Mouse (Mus musculus): ENCODE measurements around the gene Grik2.
"Not testable (repeated sequence)": the region's sequence is repeated elsewhere in the genome, so short reads cannot be mapped to it uniquely, and the experiment has no call there.

Gene Grik2

DNA sequence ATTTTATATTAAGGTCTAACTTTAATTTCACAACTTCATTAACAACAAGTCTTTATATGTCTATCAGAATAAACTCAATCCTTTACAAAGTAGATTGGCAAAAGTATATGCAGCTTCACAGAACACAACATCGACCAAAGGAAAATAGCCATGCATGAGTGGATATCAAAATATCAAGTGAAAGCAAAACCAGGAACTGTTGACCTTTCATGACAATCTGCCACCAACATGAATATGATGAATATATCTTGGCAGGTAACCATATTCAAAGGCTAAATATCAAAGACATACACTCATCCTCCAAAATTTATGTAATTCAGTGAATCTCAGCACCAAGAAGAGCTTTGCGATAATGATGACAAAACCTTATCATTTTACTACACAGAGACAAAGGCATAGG, 141.4 kb downstream of the Grik2 start:
- no peak for DNase-seq (ENCODE audit: low spot score)

DNA sequence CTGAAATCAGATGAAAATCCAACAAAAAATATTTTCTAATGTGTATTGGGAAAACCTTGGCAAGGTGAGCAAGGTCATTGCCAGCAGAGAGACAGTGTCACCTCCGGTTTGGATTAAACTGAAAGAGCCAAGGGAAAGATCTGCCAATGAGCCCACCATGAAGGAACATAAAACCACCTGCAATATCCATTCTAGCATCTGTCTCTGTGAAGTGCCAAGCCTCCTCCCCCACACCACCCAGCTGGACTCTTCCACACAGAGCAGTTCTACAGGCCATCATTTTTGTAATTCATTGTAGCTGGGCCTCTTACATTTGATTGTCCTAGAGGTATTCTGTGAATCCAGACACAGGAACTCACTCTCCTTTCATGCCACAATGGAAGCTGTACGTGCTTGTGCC, 148.7 kb downstream of the Grik2 start:
- no peak for DNase-seq (ENCODE audit: low spot score)

DNA sequence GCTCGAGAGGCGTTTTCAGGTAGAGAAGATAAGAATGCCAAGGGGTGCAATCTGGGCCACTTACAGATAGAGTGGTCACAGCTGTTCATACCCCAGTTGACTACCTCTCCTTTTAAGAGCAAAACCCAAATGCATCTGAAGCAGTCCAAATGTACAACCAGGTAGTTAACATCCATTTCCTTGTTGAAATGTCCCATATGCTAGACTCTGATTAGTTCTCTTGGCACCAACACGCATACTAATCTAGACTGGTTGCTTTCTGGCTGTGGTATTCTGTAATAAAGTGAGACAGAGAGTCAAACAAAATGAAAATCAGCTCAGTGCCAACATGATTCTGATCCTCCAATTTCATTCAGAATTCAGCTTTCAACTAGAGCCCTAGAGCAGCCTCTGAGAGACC, 164.6 kb downstream of the Grik2 start:
- no peak for DNase-seq (ENCODE audit: low spot score)

DNA sequence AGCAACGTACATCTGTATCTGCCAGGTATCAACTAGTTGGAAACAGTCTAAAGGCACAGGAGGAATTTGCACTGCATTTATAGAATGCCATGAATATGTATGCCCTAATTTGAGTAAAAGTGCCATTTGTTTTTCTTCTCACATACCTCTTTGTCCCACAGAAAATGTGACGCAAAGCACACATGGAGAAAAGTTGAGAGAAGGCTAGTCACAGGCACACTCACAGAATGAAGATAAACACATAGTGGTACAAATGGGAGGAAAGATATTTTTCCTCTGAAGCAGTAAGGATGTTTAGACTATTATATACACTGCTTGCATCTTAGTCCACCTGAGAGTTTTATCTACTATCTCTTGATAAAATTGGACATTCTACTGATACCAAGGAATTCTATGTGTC, 190.9 kb downstream of the Grik2 start:
- no peak for DNase-seq (ENCODE audit: low spot score)

DNA sequence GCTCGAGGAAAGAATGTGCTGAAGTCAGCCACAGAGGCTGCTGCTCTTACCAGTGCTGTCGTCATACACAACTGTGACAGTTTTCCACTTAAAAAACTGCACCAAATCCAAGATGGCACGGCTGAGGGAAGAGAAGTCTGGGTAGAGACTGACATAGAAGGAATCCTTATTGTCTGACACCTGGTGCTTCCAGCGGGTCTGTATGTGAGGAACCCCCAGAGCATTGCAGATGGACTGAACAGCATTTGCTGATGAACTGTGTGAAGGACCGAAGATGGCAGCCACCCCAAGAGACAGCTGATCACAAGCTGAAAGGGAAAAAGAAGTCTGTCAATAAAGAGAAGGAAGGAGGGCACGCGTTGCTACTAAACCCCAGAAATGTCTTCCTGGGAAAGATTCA, 215.1 kb downstream of the Grik2 start:
- no peak for DNase-seq (ENCODE audit: low spot score)

DNA sequence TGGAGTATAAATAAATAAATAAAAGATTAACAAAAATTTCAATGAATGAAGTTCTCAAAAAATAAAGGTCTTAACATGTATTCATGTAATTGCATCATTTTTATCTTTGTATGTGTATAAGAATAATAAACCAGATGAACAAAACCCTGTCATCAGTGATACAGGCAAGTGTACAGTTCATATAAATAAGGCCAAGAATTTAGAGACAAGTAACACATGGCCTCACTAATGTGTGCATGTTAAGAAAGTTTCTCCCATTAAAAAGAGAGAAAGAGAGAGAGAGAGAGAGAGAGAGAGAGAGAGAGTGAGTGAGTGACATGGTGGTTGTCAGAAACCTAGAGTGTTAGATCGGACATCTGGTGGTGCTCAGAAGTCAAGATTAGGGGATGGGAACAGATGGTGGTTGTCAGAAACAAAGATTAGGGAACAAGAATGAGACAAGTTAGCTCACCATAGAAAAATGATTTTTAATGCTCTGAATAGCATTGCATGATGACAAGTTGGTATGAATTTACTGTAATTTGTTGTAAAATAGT, 228.6 kb downstream of the Grik2 start:
- DNase-seq (ENCODE audit: low spot score) = no peak

DNA sequence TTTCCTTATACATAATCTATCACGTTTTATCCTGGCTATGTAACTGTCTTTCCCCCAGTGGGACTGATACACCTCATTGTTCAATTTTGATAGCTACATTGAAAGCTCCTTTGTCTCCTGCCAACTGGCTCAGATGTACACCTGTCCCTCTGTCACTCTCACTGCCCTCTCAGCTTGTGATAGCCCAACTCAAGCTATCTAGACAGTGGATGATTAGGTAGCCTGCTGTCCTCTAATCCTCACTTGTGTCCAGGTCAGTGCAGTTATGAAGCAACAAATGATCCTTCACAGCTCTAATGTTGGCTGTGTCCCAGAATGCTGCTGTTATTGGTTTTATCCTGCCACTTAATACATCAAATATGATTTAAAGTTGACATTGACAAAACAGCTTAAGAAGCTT, 246.3 kb downstream of the Grik2 start:
- DNase-seq (ENCODE audit: low spot score) = no peak

DNA sequence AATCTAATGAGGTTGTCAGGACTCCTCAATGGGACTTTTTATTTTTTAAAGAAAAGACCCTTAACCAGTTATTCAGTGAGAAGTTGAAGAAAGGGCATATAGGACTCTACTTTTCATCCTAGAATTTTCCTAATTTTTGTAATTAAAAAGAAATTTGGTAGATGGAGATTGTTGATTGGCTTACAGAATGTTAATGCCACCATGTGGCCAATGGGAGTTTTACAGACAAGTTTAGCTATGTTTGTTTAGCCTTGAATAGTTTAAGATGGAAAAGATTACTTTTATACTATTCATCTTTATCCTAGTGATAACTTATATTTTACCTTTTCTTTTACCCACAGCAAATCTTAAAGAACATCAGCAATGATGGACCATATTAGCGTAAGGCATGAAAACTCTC, 268.8 kb downstream of the Grik2 start:
- no peak for DNase-seq (ENCODE audit: low spot score)

DNA sequence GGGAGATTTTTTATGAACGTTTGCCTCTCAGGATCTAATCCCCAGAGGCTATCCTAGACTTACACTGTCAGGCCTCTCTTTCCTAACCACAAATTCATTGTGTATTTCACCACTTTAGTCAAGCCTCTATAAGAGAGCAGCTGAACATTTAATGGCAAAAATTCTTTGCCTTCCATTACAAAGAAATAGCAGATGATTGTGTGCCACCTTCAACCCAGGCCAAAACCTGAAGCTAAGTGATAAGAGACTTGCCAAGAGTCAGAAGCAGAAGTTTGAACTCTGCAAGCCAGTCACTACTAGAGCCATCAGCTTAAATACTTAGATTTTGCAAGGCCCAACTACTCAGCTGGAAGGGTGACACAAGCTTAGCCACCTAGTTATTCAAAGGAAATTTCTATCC, 287.9 kb downstream of the Grik2 start:
- no peak for DNase-seq (ENCODE audit: low spot score)

DNA sequence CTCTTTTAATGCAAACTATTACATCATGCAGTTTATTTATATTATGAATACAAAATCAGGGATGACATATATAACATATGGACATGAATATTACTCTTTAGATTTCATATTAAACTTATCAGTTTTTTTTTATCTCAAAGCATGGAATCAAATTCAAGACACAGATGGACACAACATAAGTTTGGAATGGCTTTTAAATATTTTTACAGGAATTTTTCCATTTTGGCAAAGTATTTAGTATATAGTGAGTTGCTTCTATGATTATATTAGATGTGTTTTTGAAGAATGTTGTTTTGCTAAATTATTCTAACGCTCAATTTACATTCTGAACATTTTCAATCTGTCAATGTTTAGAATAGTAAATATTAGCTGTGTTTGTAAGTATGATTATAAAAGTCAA, 291.3 kb downstream of the Grik2 start:
- no peak for DNase-seq (ENCODE audit: low spot score)

DNA sequence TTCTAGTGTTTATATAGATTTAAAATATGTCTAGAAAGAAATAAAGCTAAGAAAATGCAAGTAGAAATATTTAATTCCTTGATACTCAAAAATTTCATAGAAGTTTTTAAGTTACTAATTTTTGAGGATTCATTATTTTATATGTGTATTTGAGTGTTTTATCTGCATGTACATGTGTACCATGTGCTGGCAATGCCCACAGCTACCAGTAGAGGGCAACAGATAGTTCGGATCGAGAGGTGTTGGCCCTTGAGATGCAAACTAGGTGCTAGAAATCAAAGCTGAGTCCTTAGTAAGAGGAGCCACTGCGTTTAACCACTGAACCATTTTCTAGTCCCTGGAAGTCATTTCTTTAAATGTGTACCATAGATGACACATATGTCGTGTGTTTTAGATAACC, 307.1 kb downstream of the Grik2 start:
- no peak for DNase-seq (ENCODE audit: low spot score)

DNA sequence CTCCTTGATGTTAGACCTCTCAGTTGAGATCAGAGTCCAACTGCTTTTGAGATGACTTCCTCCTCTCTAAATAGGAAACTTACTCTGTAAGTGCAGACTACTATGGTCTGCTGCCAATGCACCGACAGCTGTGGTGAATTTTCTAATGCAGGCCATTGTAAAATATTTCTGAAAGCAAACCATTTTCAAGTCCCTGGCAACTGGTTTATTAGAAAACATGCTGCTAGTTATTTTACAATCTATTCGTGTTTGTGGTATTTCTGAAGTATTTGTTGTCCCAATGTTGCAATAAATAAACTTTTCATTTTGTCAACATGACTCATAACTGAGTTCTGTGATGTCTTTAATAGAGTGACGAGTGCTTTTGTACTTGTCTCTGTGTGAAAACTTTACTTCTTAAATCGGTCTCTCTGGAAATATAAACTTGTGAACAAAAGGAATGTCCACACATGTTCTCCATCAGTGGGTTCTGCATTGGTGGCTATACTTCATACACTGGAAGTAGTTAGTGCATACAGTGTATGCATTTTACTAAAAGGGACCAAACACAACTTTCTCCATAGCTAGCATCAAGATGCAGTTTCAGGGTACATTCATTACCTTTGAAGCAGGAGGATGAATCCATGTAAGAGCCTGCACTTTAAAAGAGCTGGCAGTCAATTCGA, 308.3 kb downstream of the Grik2 start:
- no peak for DNase-seq (ENCODE audit: low spot score)

DNA sequence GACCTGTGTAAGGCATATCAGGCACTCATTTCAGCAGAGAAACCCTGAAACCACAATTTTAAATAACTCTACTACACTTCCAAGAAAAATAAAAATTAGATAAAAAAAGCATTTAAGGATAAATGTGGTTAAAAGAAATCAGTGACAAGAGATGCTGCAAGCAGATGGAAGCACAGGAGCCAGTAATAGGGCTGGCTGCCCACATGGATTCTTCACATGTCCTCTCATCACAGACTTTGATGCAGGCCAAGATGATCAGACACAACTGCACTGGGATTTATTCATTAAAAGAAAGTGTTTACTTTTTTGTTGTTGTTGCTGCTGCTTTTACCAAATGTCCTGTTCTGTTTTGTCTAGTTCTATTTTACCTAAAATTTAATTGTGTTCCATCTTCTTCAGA, 315.0 kb downstream of the Grik2 start:
- DNase-seq (ENCODE audit: low spot score) = no peak

DNA sequence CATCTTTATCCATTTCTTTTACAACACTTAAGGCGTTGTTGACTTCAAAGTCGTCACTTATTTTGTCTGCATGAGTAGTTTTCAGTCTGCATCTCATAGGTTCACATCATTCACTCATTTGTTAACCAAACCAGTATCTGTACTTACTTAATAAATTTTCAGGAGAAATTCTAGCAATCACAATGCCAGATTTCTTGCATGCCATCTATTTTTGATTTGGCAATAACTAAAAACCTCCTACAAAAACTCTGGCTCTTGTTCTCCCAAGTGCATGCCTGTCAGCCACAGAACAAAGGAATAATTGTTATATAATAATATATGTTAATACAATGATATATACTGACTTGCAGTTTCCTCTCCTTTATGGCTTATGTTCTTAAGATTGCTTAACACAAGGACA, 331.8 kb downstream of the Grik2 start:
- no peak for DNase-seq (ENCODE audit: low spot score)

DNA sequence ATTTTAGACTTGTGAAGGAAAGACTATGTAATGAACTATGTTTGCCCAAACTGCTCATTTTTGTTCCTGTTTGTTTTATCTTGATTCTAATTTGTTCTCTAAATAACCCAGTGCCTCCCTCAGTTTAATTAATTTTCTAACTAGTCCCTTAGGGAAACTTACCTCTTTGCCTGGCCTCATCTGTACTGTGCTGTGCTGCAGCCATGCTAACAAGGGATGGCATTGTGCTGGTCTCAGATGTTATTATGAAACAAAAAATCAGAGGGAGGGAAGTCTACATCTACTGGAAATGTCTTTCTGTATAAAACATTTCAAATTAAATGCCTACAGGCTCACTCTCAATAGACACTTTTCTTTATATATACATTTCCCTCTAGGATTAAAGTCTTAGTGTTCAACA, 335.0 kb downstream of the Grik2 start:
- DNase-seq (ENCODE audit: low spot score) = no peak

DNA sequence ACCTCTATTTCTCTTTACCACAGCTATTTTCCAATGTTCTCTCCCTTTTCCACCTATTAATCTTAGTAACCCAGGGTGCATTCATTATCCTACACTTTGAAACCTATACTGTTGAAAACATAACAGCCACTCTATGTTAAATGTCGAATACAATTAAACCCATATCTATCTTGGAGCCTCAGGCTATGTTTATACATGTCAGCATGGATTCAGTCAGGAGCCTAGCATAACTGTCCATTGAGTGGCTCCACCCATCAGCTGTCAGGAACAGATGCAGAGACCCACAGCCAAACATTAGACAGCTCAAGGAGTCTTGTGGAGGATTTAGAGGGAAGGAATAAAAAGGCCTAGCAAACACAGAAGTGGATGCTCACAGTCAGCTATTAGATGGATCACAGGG, 347.2 kb downstream of the Grik2 start:
- no peak for DNase-seq (ENCODE audit: low spot score)

DNA sequence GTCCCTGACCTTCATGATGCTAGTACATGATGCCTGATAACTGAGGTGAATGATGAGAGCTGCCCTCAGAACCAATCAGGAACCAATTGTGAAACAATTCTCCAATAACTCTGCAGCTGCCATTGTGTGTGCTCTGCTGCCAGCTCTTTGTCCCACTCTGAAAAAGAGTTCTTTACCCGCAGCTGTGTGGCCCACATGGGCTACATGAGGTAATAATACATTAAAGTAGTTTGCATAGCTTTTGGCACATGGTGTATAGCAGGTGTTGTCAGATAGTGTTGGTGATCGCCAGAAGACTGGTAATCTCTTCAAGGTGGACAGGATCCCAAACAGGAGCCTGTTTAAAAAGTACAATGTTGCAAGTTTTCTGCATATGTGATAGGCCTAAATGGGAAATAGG, 351.5 kb downstream of the Grik2 start:
- DNase-seq (ENCODE audit: low spot score) = no peak

DNA sequence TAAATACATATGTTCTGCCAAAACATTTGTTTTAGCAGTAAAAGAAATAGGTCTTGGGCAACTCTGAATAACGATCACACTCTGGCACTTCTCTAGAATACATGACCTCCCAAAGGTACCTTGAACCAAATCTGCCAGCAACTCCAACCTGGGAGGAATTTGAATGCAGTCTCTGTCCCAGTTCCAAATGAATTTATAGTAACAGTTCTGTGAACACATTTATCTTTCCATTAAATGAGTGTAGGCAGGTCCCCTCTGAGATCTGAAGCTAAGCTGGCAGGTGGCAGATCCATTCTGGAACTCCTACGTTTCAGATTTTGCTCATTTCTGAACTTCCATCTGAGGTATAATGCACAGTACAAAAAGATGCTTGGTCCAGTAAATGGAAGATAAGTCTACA, 352.3 kb downstream of the Grik2 start:
- no peak for DNase-seq (ENCODE audit: low spot score)

DNA sequence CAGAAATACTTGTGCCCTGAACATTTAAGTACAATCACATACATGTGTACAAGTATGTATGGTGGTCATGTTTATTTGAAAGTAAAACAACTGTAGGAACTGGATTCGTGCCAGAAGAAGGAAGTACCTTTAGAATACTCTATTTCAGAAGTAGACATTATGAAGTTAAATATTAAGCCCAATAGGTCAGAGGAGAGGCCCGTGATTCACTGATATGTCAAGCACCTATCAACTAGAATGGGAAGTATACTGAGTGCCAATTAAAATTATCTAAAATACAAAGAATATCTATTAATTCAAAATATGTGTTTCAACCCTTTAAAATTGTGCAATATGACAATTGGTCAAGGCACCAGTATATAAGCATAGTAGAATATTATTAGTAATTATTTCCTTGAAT, 355.7 kb downstream of the Grik2 start:
- no peak for DNase-seq (ENCODE audit: low spot score)

DNA sequence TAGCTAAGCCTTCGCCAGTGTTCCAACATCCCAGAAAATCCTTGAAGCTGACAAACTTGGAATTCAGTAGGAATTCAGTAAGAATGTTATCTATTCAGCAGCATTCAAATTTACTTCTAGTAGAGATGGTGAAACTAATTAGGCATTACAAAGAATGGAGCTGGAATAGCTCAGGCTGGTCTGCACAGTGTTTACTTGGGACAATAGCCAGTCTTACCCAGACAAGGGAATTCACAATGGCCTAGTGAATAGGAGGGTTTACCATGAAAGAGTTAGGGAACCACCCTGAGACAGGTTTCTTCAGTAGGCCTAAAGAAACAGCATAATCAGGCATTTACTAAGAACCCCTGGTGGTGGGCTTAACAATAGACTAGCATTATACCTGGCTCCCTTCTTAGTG, 371.4 kb downstream of the Grik2 start:
- DNase-seq (ENCODE audit: low spot score) = not testable (repeated sequence)

DNA sequence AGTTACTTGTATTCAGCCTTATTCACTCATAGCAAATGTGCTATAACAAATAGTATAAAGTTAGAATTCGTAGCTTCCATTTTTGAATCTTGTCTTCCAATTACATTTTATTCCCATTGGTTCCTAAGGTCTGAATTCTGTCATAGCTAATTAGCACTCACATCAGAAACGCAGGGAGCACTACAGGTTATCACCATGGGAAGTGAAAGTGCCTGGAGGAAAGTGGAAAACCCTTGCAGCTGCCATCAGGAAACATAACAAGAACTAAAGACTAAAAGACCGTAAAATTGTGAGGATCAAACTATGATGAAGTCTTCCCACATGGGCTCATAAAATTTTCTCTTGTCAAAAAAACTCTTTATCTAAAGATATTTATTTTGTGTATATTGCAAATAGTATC, 405.6 kb downstream of the Grik2 start:
- no peak for DNase-seq (ENCODE audit: low spot score)

DNA sequence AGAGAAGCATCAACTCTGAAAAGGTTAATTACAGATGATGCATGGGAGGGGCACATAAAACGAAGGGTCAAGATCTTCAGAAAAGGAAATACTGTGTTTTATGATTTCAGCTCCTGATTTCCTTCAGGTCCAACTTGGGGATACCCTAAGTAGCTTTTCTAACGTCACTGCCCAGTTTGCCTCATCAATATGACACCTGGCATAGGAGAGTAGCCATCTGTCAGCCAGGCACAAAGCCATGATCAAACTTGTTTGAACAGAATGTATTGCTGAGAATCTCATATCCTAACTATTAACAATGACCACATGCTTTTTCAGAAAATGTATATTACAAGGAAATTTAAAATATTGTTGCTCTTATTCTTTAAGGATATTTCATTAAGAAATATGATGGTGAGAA, 406.7 kb downstream of the Grik2 start:
- DNase-seq (ENCODE audit: low spot score) = no peak

DNA sequence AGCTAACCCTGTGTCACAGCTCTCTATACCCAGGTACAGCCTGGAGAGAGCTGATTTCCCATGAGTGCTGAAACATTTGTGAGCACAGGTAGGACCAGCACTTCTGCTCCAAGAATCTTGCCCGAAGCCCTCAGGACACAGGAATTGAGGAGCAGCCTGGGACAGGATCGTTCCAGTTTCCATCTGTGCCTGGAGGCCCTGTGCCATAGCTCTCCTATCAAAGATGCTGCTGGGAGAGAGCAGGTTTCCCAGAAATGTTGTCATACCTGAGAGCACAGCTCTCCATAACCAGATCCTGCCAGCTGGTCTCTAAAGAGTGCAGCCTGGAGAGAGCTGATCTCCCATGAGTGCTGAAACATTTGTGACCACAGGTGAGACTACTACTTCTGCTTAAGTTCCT, 420.0 kb downstream of the Grik2 start:
- DNase-seq (ENCODE audit: low spot score) = no peak

DNA sequence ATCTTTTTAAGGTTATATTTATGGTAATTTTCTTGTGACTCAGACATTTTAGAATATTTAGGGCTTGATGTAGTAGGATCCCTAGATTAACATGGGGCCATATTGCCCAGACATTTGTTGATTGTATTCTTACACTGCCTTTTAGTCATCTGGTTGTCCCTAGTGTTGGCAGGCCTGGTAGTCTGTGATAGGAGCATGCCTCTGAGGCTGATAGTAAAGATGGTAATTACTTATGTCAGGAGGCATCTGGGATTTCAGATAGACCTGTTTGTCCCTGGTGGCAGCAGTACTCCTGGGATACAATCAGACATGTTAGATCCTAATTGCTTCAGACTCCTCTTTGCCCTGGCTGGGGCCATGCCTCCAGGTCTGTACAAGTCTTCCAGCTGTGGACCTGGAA, 423.3 kb downstream of the Grik2 start:
- no peak for DNase-seq (ENCODE audit: low spot score)

DNA sequence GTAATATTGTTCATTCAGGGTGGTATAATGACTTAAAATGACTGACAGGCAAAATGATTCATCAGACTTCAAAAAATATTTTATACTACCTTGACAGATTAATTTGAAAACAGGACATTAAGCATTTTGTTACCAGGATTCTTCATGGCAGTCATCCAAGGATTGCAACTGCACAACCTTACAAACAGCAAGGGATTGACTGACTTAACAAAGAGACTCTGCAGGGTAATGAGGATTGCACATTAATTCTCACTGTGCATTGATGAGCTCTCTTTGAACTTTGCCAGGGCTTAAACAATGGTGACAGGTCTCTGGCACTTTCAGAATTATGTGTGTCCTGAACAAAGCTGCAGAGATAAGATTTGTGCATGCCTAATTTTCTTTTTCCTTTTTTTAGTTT, 466.2 kb downstream of the Grik2 start:
- DNase-seq (ENCODE audit: low spot score) = no peak
